Mouse (Mus musculus): ENCODE data around the gene Igf2r. TPM values are rescaled to one million over a fixed set of nuclear protein-coding genes. Genes with fewer than 3 reads are reported as not detected.
A peak's percentile ranks its signal among the peaks of the same experiment; 100 is the strongest.

Gene Igf2r
- total RNA-seq, 1 experiment from 2014 or later, result 19.7 TPM

DNA sequence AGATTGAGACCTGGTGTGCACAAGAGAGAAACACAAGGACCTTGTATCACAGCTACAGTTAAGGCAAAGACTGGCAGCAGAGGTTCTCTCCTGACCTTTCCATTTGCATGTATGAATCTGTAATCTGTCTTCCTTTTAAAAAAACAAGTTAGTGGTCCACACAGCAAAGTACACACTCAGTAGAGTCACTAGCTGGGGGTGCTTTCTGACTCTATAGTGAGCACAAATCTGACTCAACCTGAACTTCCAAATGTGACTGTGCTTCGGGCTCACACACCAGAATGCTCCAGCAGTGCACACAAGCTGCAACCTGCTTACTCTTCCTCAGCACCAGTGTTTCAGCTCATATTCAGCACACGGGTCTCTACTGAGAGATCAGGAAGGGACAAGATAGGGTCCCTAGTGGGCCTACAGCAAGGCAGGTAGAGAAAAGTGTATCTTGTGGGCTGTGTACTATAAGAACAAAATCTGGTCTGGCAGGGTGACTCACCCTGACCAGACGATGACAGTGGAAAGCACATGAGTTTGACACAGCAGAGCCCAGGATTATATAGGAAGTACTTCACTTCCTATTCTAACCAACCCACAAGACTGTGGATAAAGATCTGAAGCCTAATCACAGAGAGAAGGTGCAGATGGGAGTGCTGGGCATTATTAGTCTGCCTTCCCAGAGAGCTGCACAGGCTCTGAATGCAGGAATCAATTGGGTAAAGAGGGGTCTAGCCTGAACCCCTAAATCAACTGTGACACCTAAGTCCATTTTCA is 15.0 kb downstream of the Igf2r start:
- peak; percentile 55 for ATAC-seq (replicated peaks; ENCODE audit: insufficient number of reproducible peaks, low FRiP score, low TSS enrichment, poor library complexity, severe bottlenecking)

- ATAC-seq (replicated peaks; ENCODE audit: insufficient number of reproducible peaks, low FRiP score, low TSS enrichment, poor library complexity, severe bottlenecking), result no peak
These were observed 16.4 kb downstream of the Igf2r start for GRCm38 (mm10) chr17:12753050-12753449.

GRCm38 (mm10) chr17:12751641-12752040 is 17.8 kb downstream of the Igf2r start:
- no peak for ATAC-seq (replicated peaks; ENCODE audit: insufficient number of reproducible peaks, low FRiP score, low TSS enrichment, poor library complexity, severe bottlenecking)

- ATAC-seq (replicated peaks; ENCODE audit: insufficient number of reproducible peaks, low FRiP score, low TSS enrichment, poor library complexity, severe bottlenecking), result no peak
These were observed 18.2 kb downstream of the Igf2r start for GRCm38 (mm10) chr17:12751218-12751617.

GRCm38 (mm10) chr17:12750591-12751170 is 18.8 kb downstream of the Igf2r start:
- ATAC-seq (replicated peaks; ENCODE audit: insufficient number of reproducible peaks, low FRiP score, low TSS enrichment, poor library complexity, severe bottlenecking), result no peak

- no peak for ATAC-seq (replicated peaks; ENCODE audit: insufficient number of reproducible peaks, low FRiP score, low TSS enrichment, poor library complexity, severe bottlenecking)
These were observed 19.8 kb downstream of the Igf2r start for GRCm38 (mm10) chr17:12749421-12750367.

- peak; percentile 34; the same call in 1 of the 2 replicates for ATAC-seq (replicated peaks; ENCODE audit: insufficient number of reproducible peaks, low FRiP score, low TSS enrichment, poor library complexity, severe bottlenecking)
These were observed 23.7 kb downstream of the Igf2r start for GRCm38 (mm10) chr17:12745761-12746160.

- no peak for ATAC-seq (replicated peaks; ENCODE audit: insufficient number of reproducible peaks, low FRiP score, low TSS enrichment, poor library complexity, severe bottlenecking)
These were observed 25.4 kb downstream of the Igf2r start for GRCm38 (mm10) chr17:12744071-12744470.

DNA sequence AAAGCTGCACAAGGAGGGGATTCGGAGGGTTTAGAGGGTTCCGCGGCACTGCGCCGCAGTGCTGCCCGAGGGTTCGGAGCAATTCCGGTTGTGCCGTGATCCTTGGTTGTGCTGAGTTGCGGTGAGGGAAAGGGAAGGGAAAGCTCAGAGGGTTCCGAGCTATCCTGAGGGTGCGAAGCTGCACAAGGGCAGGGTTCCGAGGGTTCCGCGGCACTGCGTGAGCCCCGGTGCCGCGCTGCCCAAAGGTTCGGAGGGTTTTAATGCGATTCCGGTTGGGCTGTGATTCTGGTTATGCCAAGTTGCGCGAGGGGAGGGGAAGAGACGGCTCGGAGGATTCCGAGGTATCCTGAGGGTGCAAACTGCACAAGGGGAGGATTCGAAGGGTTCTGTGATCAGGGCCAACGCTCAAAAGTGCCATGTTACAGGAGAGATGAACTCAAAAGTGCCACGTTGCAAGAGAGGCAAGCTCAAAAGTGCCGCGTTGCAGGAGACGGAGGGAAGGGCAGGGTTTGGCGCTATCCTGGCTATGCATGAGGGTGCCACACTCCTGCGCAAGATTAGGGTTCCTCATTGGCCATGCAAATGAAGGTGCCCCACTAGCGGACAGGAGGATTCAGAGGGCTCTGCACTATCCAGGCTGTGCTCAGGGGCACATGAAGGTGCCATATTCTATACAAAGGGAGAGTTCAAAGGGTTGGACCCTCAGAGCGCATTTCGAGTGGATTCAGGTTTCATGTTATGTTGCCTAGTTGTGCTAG is 27.1 kb downstream of the Igf2r start:
- ATAC-seq (replicated peaks; ENCODE audit: insufficient number of reproducible peaks, low FRiP score, low TSS enrichment, poor library complexity, severe bottlenecking), result no peak

DNA sequence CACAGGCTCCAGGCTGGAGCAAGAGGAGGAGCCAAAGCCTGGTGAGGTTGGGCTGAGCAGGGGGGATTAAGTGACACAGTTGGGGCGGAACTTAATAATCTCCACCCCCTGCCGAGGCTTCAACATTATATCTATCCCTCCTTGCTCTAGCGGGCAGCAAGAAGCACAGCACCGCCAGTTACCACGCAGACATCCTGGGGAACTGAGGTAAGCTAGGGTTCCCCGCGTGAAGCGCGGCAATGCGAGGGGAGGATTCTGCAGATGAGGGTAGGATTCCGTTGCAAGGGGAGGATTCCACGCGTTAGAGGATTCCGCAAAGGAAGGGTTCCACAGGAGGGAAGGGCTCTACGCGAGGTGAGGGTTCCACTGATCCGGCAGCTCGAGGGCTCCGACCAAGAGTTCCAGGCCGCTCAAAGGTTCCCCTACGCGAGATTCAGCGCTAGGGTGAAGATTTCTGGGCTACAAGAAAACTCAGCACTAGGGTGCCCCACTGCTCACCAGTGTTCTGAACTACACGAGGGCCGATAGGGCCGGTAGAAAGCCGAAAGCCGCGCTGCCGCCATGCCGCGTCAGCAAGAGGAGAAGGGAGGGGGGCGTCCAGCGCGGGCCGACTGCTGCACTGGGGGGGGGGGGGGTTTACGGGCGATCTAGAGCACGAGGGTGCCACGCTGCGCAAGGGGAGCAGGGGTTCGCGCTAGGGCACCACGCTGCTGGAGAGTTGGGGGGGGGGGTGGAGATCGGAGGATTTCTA is 28.1 kb downstream of the Igf2r start:
- peak; percentile 38; the same call in 1 of the 2 replicates for ATAC-seq (replicated peaks; ENCODE audit: insufficient number of reproducible peaks, low FRiP score, low TSS enrichment, poor library complexity, severe bottlenecking)

- ATAC-seq (replicated peaks; ENCODE audit: insufficient number of reproducible peaks, low FRiP score, low TSS enrichment, poor library complexity, severe bottlenecking), result no peak
These were observed 29.1 kb downstream of the Igf2r start for GRCm38 (mm10) chr17:12740317-12740716.

DNA sequence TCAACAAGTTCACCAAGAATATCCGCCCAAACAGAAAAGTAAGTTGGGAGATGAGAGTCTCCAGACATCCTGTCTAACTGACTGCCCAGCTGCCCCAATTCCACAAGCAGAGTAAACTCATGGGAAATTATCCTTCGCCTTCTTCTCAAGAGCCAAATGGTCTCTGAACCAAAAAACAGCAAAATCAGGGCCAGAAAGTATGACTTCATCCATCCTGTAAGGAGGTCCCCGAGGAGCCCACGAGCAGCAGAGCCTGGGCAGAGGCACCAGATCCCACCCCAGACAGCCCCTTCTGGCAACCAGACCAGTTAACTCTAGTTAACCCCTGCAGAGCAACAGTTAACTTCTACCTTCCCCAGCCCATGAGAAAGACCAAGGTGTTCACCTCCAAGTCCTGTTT is 29.9 kb downstream of the Igf2r start:
- no peak for ATAC-seq (replicated peaks; ENCODE audit: insufficient number of reproducible peaks, low FRiP score, low TSS enrichment, poor library complexity, severe bottlenecking)

DNA sequence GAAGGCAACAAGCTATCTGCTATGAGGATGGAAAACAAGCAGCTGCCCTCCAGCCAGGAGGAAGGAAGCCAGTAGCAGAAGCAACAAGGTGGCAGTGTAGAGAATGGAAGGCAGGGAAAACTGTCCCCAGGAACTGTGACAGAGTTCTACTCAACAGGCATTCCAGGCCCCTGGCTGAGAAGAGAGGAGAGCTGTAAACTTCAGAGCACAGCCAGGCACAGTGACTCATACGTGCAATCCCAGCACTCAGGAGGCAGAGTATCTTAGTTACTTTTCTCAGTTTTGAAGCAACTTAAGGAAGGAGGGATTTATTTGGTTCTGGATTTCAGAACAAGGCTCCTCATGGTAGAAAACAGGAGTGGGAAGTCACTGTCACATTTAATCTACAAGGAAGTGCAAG is 31.5 kb downstream of the Igf2r start:
- ATAC-seq (replicated peaks; ENCODE audit: insufficient number of reproducible peaks, low FRiP score, low TSS enrichment, poor library complexity, severe bottlenecking), result no peak

DNA sequence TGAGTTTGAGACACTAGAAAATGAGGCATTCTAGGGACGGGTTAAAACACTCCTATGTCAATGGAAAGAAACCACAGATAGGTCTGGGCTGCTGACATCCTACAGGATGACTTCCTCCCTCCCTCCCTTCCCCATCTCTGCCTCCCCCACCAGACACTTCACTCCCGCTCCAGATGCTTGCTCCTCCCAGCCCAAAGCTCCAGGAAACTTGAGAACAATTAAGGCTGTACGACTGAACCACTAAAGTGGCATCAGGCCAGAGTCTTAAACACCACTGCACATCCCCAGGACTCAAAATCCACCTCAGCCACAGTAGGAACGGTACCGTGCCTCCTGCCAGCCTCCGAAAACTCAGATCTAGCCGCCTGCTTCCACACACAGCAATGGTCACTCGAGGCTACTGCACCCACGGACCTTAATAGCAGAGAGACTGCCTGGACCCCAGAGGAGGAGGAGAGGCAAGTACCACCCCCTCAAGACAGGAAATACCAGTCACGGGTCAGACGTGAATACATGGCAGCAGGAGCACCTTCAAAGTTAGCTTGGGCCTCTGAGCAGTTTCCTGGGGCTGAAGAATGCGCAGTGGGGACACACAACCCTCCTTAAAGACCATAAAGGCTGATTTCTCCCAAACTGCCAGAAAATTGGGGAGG is 35.1 kb downstream of the Igf2r start:
- ATAC-seq (replicated peaks; ENCODE audit: insufficient number of reproducible peaks, low FRiP score, low TSS enrichment, poor library complexity, severe bottlenecking), result no peak

GRCm38 (mm10) chr17:12733128-12733527 is 36.3 kb downstream of the Igf2r start:
- ATAC-seq (replicated peaks; ENCODE audit: insufficient number of reproducible peaks, low FRiP score, low TSS enrichment, poor library complexity, severe bottlenecking), result no peak

DNA sequence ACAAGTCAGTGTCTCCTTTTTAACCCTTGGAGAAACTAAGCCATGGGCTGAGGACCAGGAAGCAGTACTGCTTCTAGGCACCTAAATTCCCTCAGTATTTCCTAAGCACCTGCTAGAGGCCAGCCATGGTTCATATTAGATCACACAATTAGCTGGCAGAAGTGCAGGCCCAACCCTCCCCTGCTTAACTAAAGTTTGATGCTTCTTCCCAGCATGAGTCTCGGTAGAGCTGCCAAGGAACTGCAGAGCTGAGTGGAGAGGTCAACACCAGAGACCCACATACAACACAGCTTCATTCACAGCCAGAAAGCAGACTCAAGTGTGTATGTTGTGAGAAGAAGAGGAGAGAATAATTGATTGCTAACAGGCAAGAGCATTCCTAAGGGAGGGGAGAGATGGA is 40.9 kb downstream of the Igf2r start:
- no peak for ATAC-seq (replicated peaks; ENCODE audit: insufficient number of reproducible peaks, low FRiP score, low TSS enrichment, poor library complexity, severe bottlenecking)

GRCm38 (mm10) chr17:12727748-12728147 is 41.7 kb downstream of the Igf2r start:
- no peak for ATAC-seq (replicated peaks; ENCODE audit: insufficient number of reproducible peaks, low FRiP score, low TSS enrichment, poor library complexity, severe bottlenecking)

- no peak for ATAC-seq (replicated peaks; ENCODE audit: insufficient number of reproducible peaks, low FRiP score, low TSS enrichment, poor library complexity, severe bottlenecking)
These were observed 43.6 kb downstream of the Igf2r start for GRCm38 (mm10) chr17:12725871-12726270.
